10 mouse cellular contexts compared by ENCODE assay signal in genomic region chr9:65561016-65561415, GRCm38 (mm10). TPM values are rescaled to one million over a fixed set of nuclear protein-coding genes. Genes with fewer than 3 reads are reported as not detected.
DNase-seq lines count a peak whose midpoint lies in the region; ATAC-seq and TF ChIP-seq lines count a peak whose summit lies in the region.
"Had no signal": no experiment of that assay in that cellular context is flagged by ENCODE, and none has a peak within 500 bp of the region (broad histone marks: within the 10 kb centered on the region; RNA-seq: fewer than 3 reads in every experiment).

No protein-coding gene starts in this region.

- H3K79me2 ChIP-seq in liver, adult 2 months (ENCODE audit: control insufficient read depth, insufficient read depth, low read length): no peaks in the 10 kb centered on the region

- H3K27me3 ChIP-seq in kidney, embryonic 16.5 days (ENCODE audit: insufficient read depth, low read length): no peaks in the 10 kb centered on the region
- H3K27me3 ChIP-seq in liver, adult 2 months (ENCODE audit: control insufficient read depth, insufficient read depth, low read length): no peaks in the 10 kb centered on the region
- no peaks in the 10 kb centered on the region for H3K27me3 ChIP-seq in intestine, embryonic 15.5 days (replicated peaks)
- H3K27me3 ChIP-seq: lung, embryonic 15.5 days; stomach, embryonic 15.5 days had no signal

- H3K4me3 ChIP-seq in kidney, embryonic 16.5 days (ENCODE audit: low read length): no peak overlapping the region
- no peak overlapping the region for H3K4me3 ChIP-seq in liver, adult 2 months (ENCODE audit: insufficient read depth, low read depth, low read length)
- no peak overlapping the region for H3K4me3 ChIP-seq in intestine, embryonic 15.5 days (replicated peaks)
- H3K4me3 ChIP-seq: lung, embryonic 15.5 days; stomach, embryonic 15.5 days had no signal

- TF ChIP-seq CTCF in liver, adult 2 months (IDR thresholded peaks at IDR 0.05; ENCODE audit: low read depth, low read length): no peak

- no peak for ATAC-seq in kidney, embryonic 16.5 days (ENCODE audit: low FRiP score, low TSS enrichment)
- ATAC-seq in intestine, embryonic 15.5 days: no peak

- peaks cover 14% of the 10 kb centered on the region for H3K4me1 ChIP-seq in kidney, embryonic 16.5 days (ENCODE audit: insufficient read depth, low read length)
- no peaks in the 10 kb centered on the region for H3K4me1 ChIP-seq in liver, adult 2 months (ENCODE audit: control insufficient read depth, insufficient read depth, low read length)
- H3K4me1 ChIP-seq in intestine, embryonic 15.5 days (replicated peaks): peaks cover 17% of the 10 kb centered on the region

- no peak overlapping the region for H3K4me2 ChIP-seq in kidney, embryonic 16.5 days (replicated peaks; ENCODE audit: low read depth, low read length)
- H3K4me2 ChIP-seq in intestine, embryonic 15.5 days (replicated peaks): no peak overlapping the region
- H3K4me2 ChIP-seq: lung, embryonic 15.5 days; stomach, embryonic 15.5 days had no signal

- H3K9me3 ChIP-seq in kidney, embryonic 16.5 days (ENCODE audit: low read length): no peaks in the 10 kb centered on the region
- no peaks in the 10 kb centered on the region for H3K9me3 ChIP-seq in intestine, embryonic 15.5 days
- H3K9me3 ChIP-seq: lung, embryonic 15.5 days; stomach, embryonic 15.5 days had no signal

- TF ChIP-seq POLR2A in liver, adult 2 months (IDR thresholded peaks at IDR 0.05; ENCODE audit: extremely low read depth, insufficient read depth, low read length): no peak

- H3K36me3 ChIP-seq in kidney, embryonic 16.5 days (ENCODE audit: insufficient read depth, low read length): peaks cover 32% of the 10 kb centered on the region
- no peaks in the 10 kb centered on the region; the same call in 1 of the 2 replicates for H3K36me3 ChIP-seq in liver, adult 2 months (ENCODE audit: control insufficient read depth, insufficient read depth, low read length)
- H3K36me3 ChIP-seq in intestine, embryonic 15.5 days: 0 out of 2 replicates have a peak, but pooled peaks cover 8% of the 10 kb centered on the region

- no peak overlapping the region for H3K27ac ChIP-seq in kidney, embryonic 16.5 days (ENCODE audit: low read length)
- H3K27ac ChIP-seq in liver, adult 2 months (replicated peaks; ENCODE audit: insufficient read depth, low read depth, low read length): 0 out of 2 replicates have a peak overlapping the region, but pooled peaks have one; percentile 1
- H3K27ac ChIP-seq in intestine, embryonic 15.5 days: no peak overlapping the region
- H3K27ac ChIP-seq: stomach, embryonic 15.5 days had no signal

- peak; percentile 31 to 79 for DNase-seq in kidney, postnatal 25 days
- peak; percentile 62 for DNase-seq in adrenal gland, postnatal 14 days
- peak; percentile 81 to 86 for DNase-seq in cerebellum, postnatal 10 days
- DNase-seq in liver, adult 2 months (ENCODE audit: extremely low read depth, low read depth, low spot score): no peak
- no peak for DNase-seq in ovary, postnatal 10 days (ENCODE audit: low spot score)

- H3K9ac ChIP-seq in kidney, embryonic 16.5 days (replicated peaks; ENCODE audit: low read length): no peak overlapping the region
- no peak overlapping the region for H3K9ac ChIP-seq in liver, adult 2 months (ENCODE audit: low read depth, low read length)
- H3K9ac ChIP-seq in intestine, embryonic 15.5 days: no peak overlapping the region
- H3K9ac ChIP-seq: lung, embryonic 15.5 days; stomach, embryonic 15.5 days had no signal

- WGBS in kidney, embryonic 16.5 days: 78% methylated on average over 4 of the region's 4 CpGs
- WGBS in liver, adult 2 months: 82% methylated on average over 4 of the region's 4 CpGs
- 92% methylated on average over 4 of the region's 4 CpGs for WGBS in intestine, embryonic 15.5 days

RNA-seq across cellular contexts. Expression of gene Plekho2, which starts 18.8 kb away (rescaled TPM):
- polyA plus RNA-seq in kidney, embryonic 16.5 days (2015; fragmentation: Nextera tagmentation; extraction: Ambion mirVana): 18.7 and 19.4 TPM in 2 replicates
- total RNA-seq in adrenal gland, postnatal 14 days (2021): 36.1 and 48.0 TPM in 2 replicates
- 1.4 and 2.2 TPM in 2 replicates for total RNA-seq in liver, adult 2 months (2014; rRNA removed)
- polyA plus RNA-seq in liver, adult 2 months (2012; rRNA removed): 2.9 and 5.4 TPM in 2 replicates
- polyA plus RNA-seq in intestine, embryonic 15.5 days (2015; fragmentation: Nextera tagmentation; extraction: Ambion mirVana): 11.0 and 11.2 TPM in 2 replicates

RNA-seq across cellular contexts. Expression of gene Pif1, which starts 25.9 kb away (rescaled TPM):
- polyA plus RNA-seq in kidney, embryonic 16.5 days (2015; fragmentation: Nextera tagmentation; extraction: Ambion mirVana): 15.5 and 16.9 TPM in 2 replicates
- total RNA-seq in adrenal gland, postnatal 14 days (2021): 1.7 and 2.9 TPM in 2 replicates
- 0.20 TPM in 1 of 2 replicates, not detected in the other for total RNA-seq in liver, adult 2 months (2014; rRNA removed)
- 0.04 TPM in 1 of 2 replicates, not detected in the other for polyA plus RNA-seq in liver, adult 2 months (2012; rRNA removed)
- polyA plus RNA-seq in intestine, embryonic 15.5 days (2015; fragmentation: Nextera tagmentation; extraction: Ambion mirVana): 9.1 and 9.6 TPM in 2 replicates

RNA-seq across cellular contexts. Expression of gene Ankdd1a, which starts 41.0 kb away (rescaled TPM):
- polyA plus RNA-seq in kidney, embryonic 16.5 days (2015; fragmentation: Nextera tagmentation; extraction: Ambion mirVana): not detected in 2 replicates
- 0.41 TPM in 1 of 2 replicates, not detected in the other for total RNA-seq in adrenal gland, postnatal 14 days (2021)
- total RNA-seq in liver, adult 2 months (2014; rRNA removed): not detected in 2 replicates
- not detected in 2 replicates for polyA plus RNA-seq in liver, adult 2 months (2012; rRNA removed)
- not detected in 2 replicates for polyA plus RNA-seq in intestine, embryonic 15.5 days (2015; fragmentation: Nextera tagmentation; extraction: Ambion mirVana)
- polyA plus RNA-seq: heart, embryonic 14.5 days; lung, embryonic 15.5 days had no signal

Comparison
In these comparisons a context has a peak if more than half of its experiments do, and no peak if none do; other contexts are left out.
1. DNase-seq: peak in kidney, postnatal 25 days (2 of 2), adrenal gland, postnatal 14 days (single experiment) and cerebellum, postnatal 10 days (2 of 2); none in liver, adult 2 months (single experiment) and ovary, postnatal 10 days (single experiment).